Mouse (Mus musculus) thymus, adult 2 months (tissue): ENCODE measurements around the gene Aqp6. TPM values are rescaled to one million over a fixed set of nuclear protein-coding genes. Genes with fewer than 3 reads are reported as not detected.

Source experiments
- DNase-seq: peaks from one replicate; pipeline ENCODE4 v3.0.0; 2021
- H3K27ac ChIP-seq: fragments of 200-500 bp; 2 replicates; pipeline ENCODE4 v1.5.1; 2012; ENCODE audit warnings: low read length, control low read depth; ENCODE audit not compliant: control insufficient read depth, insufficient read depth
- H3K27me3 ChIP-seq: fragments of 200-500 bp; 2 replicates; pipeline ENCODE4 v1.6.1; 2012; ENCODE audit warnings: mild to moderate bottlenecking, low read length, moderate library complexity, mixed read lengths; ENCODE audit not compliant: control insufficient read depth, insufficient read depth
- H3K36me3 ChIP-seq: fragments of 200-500 bp; 2 replicates; pipeline ENCODE4 v1.6.1; 2012; ENCODE audit warnings: mild to moderate bottlenecking, low read length, moderate library complexity; ENCODE audit not compliant: control insufficient read depth, insufficient read depth
- H3K4me1 ChIP-seq: fragments of 200-500 bp; replicated peaks from 2 replicates; pipeline ENCODE4 v1.6.1; 2012; ENCODE audit warnings: low read length; ENCODE audit not compliant: control insufficient read depth, insufficient read depth
- H3K4me3 ChIP-seq: fragments of 200-500 bp; 2 replicates; pipeline ENCODE4 v1.5.1; 2012; ENCODE audit warnings: mild to moderate bottlenecking, low read length, control low read depth, moderate library complexity; ENCODE audit not compliant: control insufficient read depth, insufficient read depth
- CTCF ChIP-seq: fragments of 200-500 bp; IDR thresholded peaks from 2 replicates; pipeline ENCODE4 v1.5.1; 2012; ENCODE audit warnings: mild to moderate bottlenecking, control low read depth, low read length, moderate library complexity, borderline replicate concordance; ENCODE audit not compliant: control insufficient read depth, poor library complexity, insufficient read depth; ENCODE audit errors: extremely low read depth
- POLR2A ChIP-seq: fragments of 200-500 bp; IDR thresholded peaks from 2 replicates; pipeline ENCODE4 v1.6.1; 2012; ENCODE audit warnings: mild to moderate bottlenecking, low read length, control low read depth, moderate library complexity; ENCODE audit not compliant: control insufficient read depth, poor library complexity, insufficient read depth; ENCODE audit errors: extremely low read depth
- WGBS: fragments of 180-500 bp; shearing (Covaris S2); methylation state at CpG from one replicate; pipeline ENCODE4 v1.1.7; 2018; 5-methylcytosine and 5-hydroxymethylcytosine counted together
- polyA plus RNA-seq: library from polyadenylated mRNA; depleted of rRNA; stranded (reverse); fragments of >200 nt; gene quantifications from 2 replicates; pipeline ENCODE4 v1.2.3, GENCODE M21; 2012; rRNA removed

Gene Aqp6
- polyA plus RNA-seq, 1 experiment: 0.24 TPM

- DNase-seq: peak; percentile 97
- no peak within 1 kb of the TSS for H3K27ac ChIP-seq
- peaks cover 9% of the 10 kb centered on the region for H3K4me1 ChIP-seq
- 2% methylated on average over 68 of the region's 68 CpGs for WGBS
- TF ChIP-seq POLR2A (peak; percentile 66; the same call in 1 of the 2 replicates), CTCF (0 out of 2 replicates have a peak, but pooled peaks have one; percentile 36)
- H3K27me3 ChIP-seq: peaks cover 6% of the 10 kb centered on the region; the same call in 1 of the 2 replicates
- H3K4me3 ChIP-seq: peak within 1 kb of the TSS; percentile 72
- no peaks in the 10 kb centered on the region for H3K36me3 ChIP-seq
Observed at GRCm38 (mm10) chr15:99651163-99651872, 50.1 kb downstream of the Aqp6 start, which contains the start of gene Racgap1. Racgap1 (minus strand) TSS chr15:99651656.

GRCm38 (mm10) chr15:99651984-99652872 is 51.0 kb downstream of the Aqp6 start:
- WGBS: 70% methylated on average over 10 of the region's 10 CpGs
- peaks cover 9% of the 10 kb centered on the region for H3K4me1 ChIP-seq
- DNase-seq: no peak
- no peak overlapping the region for H3K27ac ChIP-seq
- H3K27me3 ChIP-seq: peaks cover 6% of the 10 kb centered on the region; the same call in 1 of the 2 replicates
- TF ChIP-seq CTCF (no peak), POLR2A (no peak)
- no peaks in the 10 kb centered on the region for H3K36me3 ChIP-seq
- H3K4me3 ChIP-seq: no peak overlapping the region

- DNase-seq: no peak
- H3K4me3 ChIP-seq: peak overlapping the region; percentile 14; the same call in 1 of the 2 replicates
- 12% methylated on average over 8 of the region's 8 CpGs for WGBS
- H3K27ac ChIP-seq: no peak overlapping the region
- TF ChIP-seq POLR2A (no peak), CTCF (no peak)
- H3K27me3 ChIP-seq: peaks cover 6% of the 10 kb centered on the region; the same call in 1 of the 2 replicates
- H3K36me3 ChIP-seq: no peaks in the 10 kb centered on the region
- peaks cover 7% of the 10 kb centered on the region for H3K4me1 ChIP-seq
Observed at GRCm38 (mm10) chr15:99653291-99653690, 52.1 kb downstream of the Aqp6 start.

- H3K4me3 ChIP-seq: no peak overlapping the region
- peaks cover 7% of the 10 kb centered on the region for H3K4me1 ChIP-seq
- WGBS: 18% methylated on average over 21 of the region's 21 CpGs
- DNase-seq: no peak
- TF ChIP-seq POLR2A (no peak), CTCF (no peak)
- H3K36me3 ChIP-seq: no peaks in the 10 kb centered on the region
- H3K27ac ChIP-seq: no peak overlapping the region
- H3K27me3 ChIP-seq: peaks cover 6% of the 10 kb centered on the region; the same call in 1 of the 2 replicates
Observed at GRCm38 (mm10) chr15:99653876-99654275, 52.7 kb downstream of the Aqp6 start.

Other genes with a start within 250 kb of the Aqp6 start
- gene Fmnl3, start 230.9 kb upstream of the Aqp6 start, polyA plus RNA-seq: 55.5 and 59.6 TPM in 2 replicates
- gene Tmbim6, start 208.5 kb upstream of the Aqp6 start, polyA plus RNA-seq: 723 and 818 TPM in 2 replicates
- gene Nckap5l, start 143.7 kb upstream of the Aqp6 start, polyA plus RNA-seq: 48.1 and 48.6 TPM in 2 replicates
- gene Bcdin3d, start 126.7 kb upstream of the Aqp6 start, polyA plus RNA-seq: 12.4 and 13.7 TPM in 2 replicates
- 0.18 and 0.81 TPM in 2 replicates for gene Faim2, start 73.2 kb upstream of the Aqp6 start, polyA plus RNA-seq
- gene Aqp2, start 22.3 kb upstream of the Aqp6 start, polyA plus RNA-seq: 0.47 TPM in 1 of 2 replicates, not detected in the other
- 2.7 and 3.3 TPM in 2 replicates for gene Aqp5, start 10.6 kb upstream of the Aqp6 start, polyA plus RNA-seq
- 80.2 and 95.6 TPM in 2 replicates for gene Racgap1, start 50.3 kb downstream of the Aqp6 start, polyA plus RNA-seq
- 0.13 and 0.19 TPM in 2 replicates for gene Asic1, start 69.0 kb downstream of the Aqp6 start, polyA plus RNA-seq
- gene Smarcd1, start 100.7 kb downstream of the Aqp6 start, polyA plus RNA-seq: 106 and 111 TPM in 2 replicates
- not detected in 2 replicates for gene Gm17349, start 104.1 kb downstream of the Aqp6 start, polyA plus RNA-seq
- 108 and 187 TPM in 2 replicates for gene Gpd1, start 116.1 kb downstream of the Aqp6 start, polyA plus RNA-seq
- 227 and 284 TPM in 2 replicates for gene Cox14, start 124.2 kb downstream of the Aqp6 start, polyA plus RNA-seq
- gene Cers5, start 171.5 kb downstream of the Aqp6 start, polyA plus RNA-seq: 48.1 and 59.8 TPM in 2 replicates